Mouse (Mus musculus) forebrain, embryonic 14.5 days (tissue): Measurements from ENCODE around the gene Nrip1. TPM values are rescaled to one million over a fixed set of nuclear protein-coding genes. Genes with fewer than 3 reads are reported as not detected.

ENCODE experiments used
- ATAC-seq: fragments of 200-750 bp; cut with Nextera tagmentation; 2 replicates; pipeline ENCODE4 v1.8.0; 2017; ENCODE audit warnings: mild to moderate bottlenecking, moderate library complexity
- DNase-seq: peaks from one replicate; pipeline ENCODE4 v3.0.0-alpha.2; 2015; ENCODE audit warnings: low spot score
- H3K27ac ChIP-seq: fragments of 300-500 bp; sonication (generic); 2 replicates; pipeline ENCODE4 v1.5.1; 2014; ENCODE audit warnings: low read depth, mild to moderate bottlenecking, control low read depth, low read length, moderate library complexity
- H3K27me3 ChIP-seq: fragments of 300-500 bp; sonication (generic); replicated peaks from 2 replicates; pipeline ENCODE4 v1.6.1; 2014; ENCODE audit warnings: low read length, control low read depth, mixed read lengths; ENCODE audit not compliant: control insufficient read depth, insufficient read depth
- H3K36me3 ChIP-seq: fragments of 300-500 bp; sonication (generic); 2 replicates; pipeline ENCODE4 v1.6.1; 2014; ENCODE audit warnings: low read length, control low read depth; ENCODE audit not compliant: control insufficient read depth, insufficient read depth
- H3K4me1 ChIP-seq: fragments of 300-500 bp; sonication (generic); 2 replicates; pipeline ENCODE4 v1.6.1; 2014; ENCODE audit warnings: antibody characterized with exemption, low read length, control low read depth; ENCODE audit not compliant: control insufficient read depth, insufficient read depth
- H3K4me2 ChIP-seq: fragments of 300-500 bp; sonication (generic); 2 replicates; pipeline ENCODE4 v1.6.1; 2014; ENCODE audit warnings: mild to moderate bottlenecking, control low read depth, low read length
- H3K4me3 ChIP-seq: fragments of 300-500 bp; sonication (generic); 2 replicates; pipeline ENCODE4 v1.5.1; 2014; ENCODE audit warnings: low read depth, low read length, control low read depth
- H3K9ac ChIP-seq: fragments of 300-500 bp; sonication (generic); 2 replicates; pipeline ENCODE4 v1.6.1; 2014; ENCODE audit warnings: mild to moderate bottlenecking, low read length, control low read depth, moderate library complexity
- H3K9me3 ChIP-seq: fragments of 300-500 bp; sonication (generic); replicated peaks from 2 replicates; pipeline ENCODE4 v1.6.1; 2016; ENCODE audit warnings: low read length, control low read depth, mixed read lengths; ENCODE audit not compliant: control insufficient read depth
- WGBS: fragments of 180-500 bp; shearing (Covaris S2); extraction: QIAGEN DNeasy Blood & Tissue Kit; methylation state at CpG from one replicate; pipeline ENCODE4 v1.1.7; 2014; 5-methylcytosine and 5-hydroxymethylcytosine counted together
- polyA plus RNA-seq: library from polyadenylated mRNA; unstranded; fragments of >200 nt; fragmentation: Nextera tagmentation; extraction: Ambion mirVana; gene quantifications from 2 replicates; pipeline ENCODE4 v1.2.1, GENCODE M21; 2014

The Nrip1 gene
- polyA plus RNA-seq, 1 experiment from 2014 or later, result 16.5 TPM

GRCm38 (mm10) chr16:76325315-76325710, 48.3 kb downstream of the Nrip1 start:
- Histone ChIP-seq H3K4me3 (no peak overlapping the region), H3K9ac (no peak overlapping the region), H3K4me2 (no peak overlapping the region), H3K9me3 (no peaks in the 10 kb centered on the region), H3K27ac (no peak overlapping the region), H3K27me3 (no peaks in the 10 kb centered on the region), H3K4me1 (peaks cover 20% of the 10 kb centered on the region), H3K36me3 (no peaks in the 10 kb centered on the region)
- 95% methylated on average over 3 of the region's 3 CpGs for WGBS
- DNase-seq (no peak), ATAC-seq (no peak)

- Histone ChIP-seq H3K9ac (no peak overlapping the region), H3K4me1 (peaks cover 26% of the 10 kb centered on the region), H3K27ac (no peak overlapping the region), H3K36me3 (no peaks in the 10 kb centered on the region), H3K4me2 (no peak overlapping the region), H3K27me3 (no peaks in the 10 kb centered on the region), H3K9me3 (no peaks in the 10 kb centered on the region), H3K4me3 (no peak overlapping the region)
- DNase-seq, result no peak
- 81% methylated on average over 3 of the region's 4 CpGs for WGBS
- ATAC-seq, result no peak
Observed at GRCm38 (mm10) chr16:76324411-76325314, 49.0 kb downstream of the Nrip1 start.

- Histone ChIP-seq H3K4me3 (no peak overlapping the region), H3K4me1 (peaks cover 31% of the 10 kb centered on the region), H3K4me2 (no peak overlapping the region), H3K9ac (no peak overlapping the region), H3K36me3 (no peaks in the 10 kb centered on the region), H3K9me3 (no peaks in the 10 kb centered on the region), H3K27ac (no peak overlapping the region), H3K27me3 (no peaks in the 10 kb centered on the region)
- DNase-seq (no peak), ATAC-seq (no peak)
- WGBS, result 74% methylated on average over 4 of the region's 4 CpGs
Observed at GRCm38 (mm10) chr16:76323594-76324307, 49.9 kb downstream of the Nrip1 start.

GRCm38 (mm10) chr16:76323141-76323540, 50.5 kb downstream of the Nrip1 start:
- ATAC-seq, result no peak
- 91% methylated on average over 2 of the region's 2 CpGs for WGBS
- no peak overlapping the region for H3K4me2 ChIP-seq
- H3K4me3 ChIP-seq, result no peak overlapping the region
- H3K27ac ChIP-seq, result no peak overlapping the region
- no peaks in the 10 kb centered on the region for H3K9me3 ChIP-seq
- H3K9ac ChIP-seq, result no peak overlapping the region
- no peak for DNase-seq
- H3K36me3 ChIP-seq, result no peaks in the 10 kb centered on the region
- no peaks in the 10 kb centered on the region for H3K27me3 ChIP-seq
- peaks cover 37% of the 10 kb centered on the region for H3K4me1 ChIP-seq

- Histone ChIP-seq H3K27ac (no peak overlapping the region), H3K36me3 (no peaks in the 10 kb centered on the region), H3K27me3 (no peaks in the 10 kb centered on the region), H3K9me3 (no peaks in the 10 kb centered on the region), H3K9ac (no peak overlapping the region), H3K4me3 (no peak overlapping the region), H3K4me2 (peak overlapping the region; percentile 29; the same call in 1 of the 2 replicates), H3K4me1 (peaks cover 37% of the 10 kb centered on the region)
- peak; percentile 16; the same call in 1 of the 2 replicates for ATAC-seq
- DNase-seq, result peak; percentile 67
- WGBS, result 1% methylated on average over 11 of the region's 11 CpGs
Observed at GRCm38 (mm10) chr16:76321527-76322165, 52.0 kb downstream of the Nrip1 start.

- Histone ChIP-seq H3K4me3 (no peak overlapping the region), H3K36me3 (no peaks in the 10 kb centered on the region), H3K27ac (peak overlapping the region; percentile 61), H3K4me2 (peak overlapping the region; percentile 11; the same call in 1 of the 2 replicates), H3K4me1 (peaks cover 37% of the 10 kb centered on the region), H3K9me3 (no peaks in the 10 kb centered on the region), H3K27me3 (no peaks in the 10 kb centered on the region), H3K9ac (no peak overlapping the region)
- ATAC-seq (peak; percentile 40; the same call in 1 of the 2 replicates), DNase-seq (no peak)
- 7% methylated on average over 5 of the region's 5 CpGs for WGBS
Observed at GRCm38 (mm10) chr16:76320118-76320473, 53.5 kb downstream of the Nrip1 start.

- Histone ChIP-seq H3K36me3 (no peaks in the 10 kb centered on the region), H3K4me2 (peak overlapping the region; percentile 11; the same call in 1 of the 2 replicates), H3K4me1 (peaks cover 37% of the 10 kb centered on the region), H3K27ac (peak overlapping the region; percentile 61), H3K9me3 (no peaks in the 10 kb centered on the region), H3K27me3 (no peaks in the 10 kb centered on the region), H3K9ac (no peak overlapping the region), H3K4me3 (no peak overlapping the region)
- ATAC-seq (peak; percentile 85), DNase-seq (peak; percentile 86)
- 4% methylated on average over 11 of the region's 11 CpGs for WGBS
Observed at GRCm38 (mm10) chr16:76319364-76320117, 54.1 kb downstream of the Nrip1 start.

GRCm38 (mm10) chr16:76318331-76318922, 55.2 kb downstream of the Nrip1 start:
- no peak overlapping the region; the same call in 1 of the 2 replicates for H3K4me2 ChIP-seq

More at GRCm38 (mm10) chr16:76318331-76318922, 55.2 kb downstream of the Nrip1 start:
- Histone ChIP-seq H3K9ac (no peak overlapping the region), H3K4me1 (peaks cover 37% of the 10 kb centered on the region), H3K27ac (no peak overlapping the region), H3K9me3 (no peaks in the 10 kb centered on the region), H3K4me3 (no peak overlapping the region), H3K27me3 (no peaks in the 10 kb centered on the region), H3K36me3 (no peaks in the 10 kb centered on the region)
- 0 out of 2 replicates have a peak, but pooled peaks have one; percentile 2 for ATAC-seq
- 24% methylated on average over 13 of the region's 13 CpGs for WGBS
- no peak for DNase-seq
